Mouse (Mus musculus) thymus, adult 2 months (tissue): ENCODE data around the gene Nop56.

Experiments used
- CTCF ChIP-seq: fragments of 200-500 bp; IDR thresholded peaks from 2 replicates; pipeline ENCODE4 v1.5.1; 2012; ENCODE audit warnings: mild to moderate bottlenecking, control low read depth, low read length, moderate library complexity, borderline replicate concordance; ENCODE audit not compliant: control insufficient read depth, poor library complexity, insufficient read depth; ENCODE audit errors: extremely low read depth
- POLR2A ChIP-seq: fragments of 200-500 bp; IDR thresholded peaks from 2 replicates; pipeline ENCODE4 v1.6.1; 2012; ENCODE audit warnings: mild to moderate bottlenecking, low read length, control low read depth, moderate library complexity; ENCODE audit not compliant: control insufficient read depth, poor library complexity, insufficient read depth; ENCODE audit errors: extremely low read depth

DNA sequence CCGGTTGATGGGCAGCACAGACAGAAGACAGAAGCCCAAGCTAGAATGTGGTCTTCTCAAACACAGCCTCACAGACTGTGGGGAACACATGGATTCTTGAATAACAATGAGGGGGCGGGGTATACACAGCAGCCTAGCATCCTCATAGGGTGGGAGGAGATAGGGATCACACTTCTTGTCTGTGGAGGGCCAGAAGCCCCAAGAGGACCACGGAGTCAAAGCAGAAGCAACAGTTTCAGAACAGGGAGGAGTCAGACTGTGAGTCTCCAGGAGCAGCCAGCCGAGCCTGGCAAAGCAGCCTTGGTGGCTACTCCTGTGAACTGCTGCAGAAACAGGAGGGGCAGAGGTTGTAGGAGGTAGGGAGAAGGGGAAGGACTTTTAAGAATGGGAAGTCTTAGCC lies 19.3 kb downstream of the Nop56 start:
- TF ChIP-seq CTCF (no peak), POLR2A (no peak)
